In genomic region chr11:5778481-5778880, GRCm38 (mm10) we compare ENCODE assay signal across 11 mouse cellular contexts. TPM values are rescaled to one million over a fixed set of nuclear protein-coding genes. Genes with fewer than 3 reads are reported as not detected.
DNase-seq lines count a peak whose midpoint lies in the region; ATAC-seq and TF ChIP-seq lines count a peak whose summit lies in the region.
"Had no signal": no experiment of that assay in that cellular context is flagged by ENCODE, and none has a peak within 500 bp of the region (broad histone marks: within the 10 kb centered on the region; RNA-seq: fewer than 3 reads in every experiment).

No protein-coding gene starts in this region.

- WGBS in kidney, postnatal 0 days, result 83% methylated on average over 2 of the region's 2 CpGs
- WGBS in kidney, embryonic 14.5 days, result 74% methylated on average over 2 of the region's 2 CpGs
- 73% methylated on average over 2 of the region's 2 CpGs for WGBS in bone marrow, adult 2 months

- no peaks in the 10 kb centered on the region for H3K27me3 ChIP-seq in kidney, postnatal 0 days (ENCODE audit: insufficient read depth, low read length)
- no peaks in the 10 kb centered on the region for H3K27me3 ChIP-seq in kidney, embryonic 14.5 days (ENCODE audit: control insufficient read depth, insufficient read depth, low read length)
- H3K27me3 ChIP-seq: limb, embryonic 15.5 days had no signal

- DNase-seq in kidney, postnatal 0 days (ENCODE audit: low spot score), result no peak
- DNase-seq in thymus, postnatal 25 days, result peak; percentile 33
- DNase-seq in thymus, postnatal 36 days, result no peak
- no peak for DNase-seq in spleen, postnatal 10 days (ENCODE audit: low spot score in 2 of 2)
- DNase-seq: cerebellum, adult 9-10 months; gastrocnemius, postnatal 25 days; right cerebral cortex, adult 18-20 months had no signal

- no peak overlapping the region for H3K4me2 ChIP-seq in kidney, postnatal 0 days (ENCODE audit: low read length)
- no peak overlapping the region for H3K4me2 ChIP-seq in kidney, embryonic 14.5 days (replicated peaks; ENCODE audit: low read depth, low read length)
- H3K4me2 ChIP-seq: limb, embryonic 15.5 days had no signal

- H3K9me3 ChIP-seq in kidney, postnatal 0 days (replicated peaks; ENCODE audit: low read length), result no peaks in the 10 kb centered on the region
- H3K9me3 ChIP-seq in kidney, embryonic 14.5 days (ENCODE audit: control insufficient read depth, low read length), result no peaks in the 10 kb centered on the region
- H3K9me3 ChIP-seq: limb, embryonic 15.5 days had no signal

- ATAC-seq in kidney, postnatal 0 days (replicated peaks; ENCODE audit: low FRiP score, low read depth), result no peak
- no peak for ATAC-seq in kidney, embryonic 14.5 days (ENCODE audit: low FRiP score, low TSS enrichment)
- ATAC-seq in activated CD4-positive, CD25-positive, alpha-beta regulatory T cell, adult 4 months, result no peak

- no peak overlapping the region for H3K9ac ChIP-seq in kidney, postnatal 0 days (ENCODE audit: low read depth, low read length)
- H3K9ac ChIP-seq in kidney, embryonic 14.5 days (ENCODE audit: low read depth, low read length), result no peak overlapping the region
- H3K9ac ChIP-seq: limb, embryonic 15.5 days had no signal

- no peak overlapping the region for H3K4me3 ChIP-seq in kidney, postnatal 0 days (replicated peaks; ENCODE audit: low read depth, low read length)
- H3K4me3 ChIP-seq in kidney, embryonic 14.5 days (ENCODE audit: low read length), result no peak overlapping the region
- no peak overlapping the region for H3K4me3 ChIP-seq in bone marrow, adult 2 months (replicated peaks; ENCODE audit: control insufficient read depth, low read depth, low read length)
- H3K4me3 ChIP-seq: limb, embryonic 15.5 days had no signal

- no peak overlapping the region for H3K27ac ChIP-seq in kidney, postnatal 0 days
- no peak overlapping the region for H3K27ac ChIP-seq in kidney, embryonic 14.5 days (ENCODE audit: low read depth, low read length)
- H3K27ac ChIP-seq in bone marrow, adult 2 months (ENCODE audit: control insufficient read depth, insufficient read depth, low read depth, low read length, poor library complexity), result no peak overlapping the region
- H3K27ac ChIP-seq: limb, embryonic 15.5 days had no signal

- H3K4me1 ChIP-seq in kidney, postnatal 0 days (replicated peaks; ENCODE audit: insufficient read depth, low read length), result no peaks in the 10 kb centered on the region
- H3K4me1 ChIP-seq in kidney, embryonic 14.5 days (ENCODE audit: control insufficient read depth, insufficient read depth, low read length), result no peaks in the 10 kb centered on the region
- no peaks in the 10 kb centered on the region for H3K4me1 ChIP-seq in bone marrow, adult 2 months (ENCODE audit: control insufficient read depth, insufficient read depth, low read length)
- H3K4me1 ChIP-seq: limb, embryonic 15.5 days had no signal

- TF ChIP-seq CTCF in kidney, postnatal 0 days (IDR thresholded peaks at IDR 0.05; ENCODE audit: low read depth), result peak; percentile 56
- peak; percentile 59 for TF ChIP-seq CTCF in bone marrow, adult 2 months (IDR thresholded peaks at IDR 0.05; ENCODE audit: control insufficient read depth, insufficient read depth, low read length)

- H3K36me3 ChIP-seq in kidney, postnatal 0 days (ENCODE audit: insufficient read depth, low read length), result peaks cover 6% of the 10 kb centered on the region; the same call in 1 of the 2 replicates
- H3K36me3 ChIP-seq in kidney, embryonic 14.5 days (ENCODE audit: control insufficient read depth, insufficient read depth, low read length), result 0 out of 2 replicates have a peak, but pooled peaks cover 5% of the 10 kb centered on the region

- TF ChIP-seq POLR2A in bone marrow, adult 2 months (IDR thresholded peaks at IDR 0.05; ENCODE audit: borderline replicate concordance, control insufficient read depth, low read depth, low read length), result no peak

RNA-seq across cellular contexts. Expression of gene Dbnl, which starts 9.8 kb away (rescaled TPM):
- polyA plus RNA-seq in kidney, postnatal 0 days (2015; fragmentation: Nextera tagmentation; extraction: Ambion mirVana), result 82.7 and 93.3 TPM in 2 replicates
- polyA plus RNA-seq in kidney, embryonic 14.5 days (2014; fragmentation: Nextera tagmentation; extraction: Ambion mirVana), result 93.7 and 113 TPM in 2 replicates
- polyA plus RNA-seq in bone marrow, adult 2 months (2011; ENCODE audit: insufficient read depth, insufficient read length, low replicate concordance, missing spikeins), result 48.8 and 72.4 TPM in 2 replicates
- 100 to 1,000 TPM; 119 to 149 TPM for polyA plus RNA-seq in activated CD4-positive, CD25-positive, alpha-beta regulatory T cell, adult 4 months (2017; shearing (Covaris generic))

RNA-seq across cellular contexts. Expression of gene Urgcp, which starts 16.3 kb away (rescaled TPM):
- polyA plus RNA-seq in kidney, postnatal 0 days (2015; fragmentation: Nextera tagmentation; extraction: Ambion mirVana), result 22.8 and 23.0 TPM in 2 replicates
- 9.9 and 15.1 TPM in 2 replicates for polyA plus RNA-seq in kidney, embryonic 14.5 days (2014; fragmentation: Nextera tagmentation; extraction: Ambion mirVana)
- polyA plus RNA-seq in bone marrow, adult 2 months (2011; ENCODE audit: insufficient read depth, insufficient read length, low replicate concordance, missing spikeins), result 4.8 and 6.3 TPM in 2 replicates
- polyA plus RNA-seq in activated CD4-positive, CD25-positive, alpha-beta regulatory T cell, adult 4 months (2017; shearing (Covaris generic)), result 1 to 10 TPM; 3.7 to 6.1 TPM

RNA-seq across cellular contexts. Expression of gene Pgam2, which starts 25.1 kb away (rescaled TPM):
- polyA plus RNA-seq in kidney, postnatal 0 days (2015; fragmentation: Nextera tagmentation; extraction: Ambion mirVana), result 111 and 121 TPM in 2 replicates
- polyA plus RNA-seq in kidney, embryonic 14.5 days (2014; fragmentation: Nextera tagmentation; extraction: Ambion mirVana), result 3.3 and 4.4 TPM in 2 replicates
- polyA plus RNA-seq in bone marrow, adult 2 months (2011; ENCODE audit: insufficient read depth, insufficient read length, low replicate concordance, missing spikeins), result 3.9 and 8.6 TPM in 2 replicates
- polyA plus RNA-seq in activated CD4-positive, CD25-positive, alpha-beta regulatory T cell, adult 4 months (2017; shearing (Covaris generic)), result 1 to 10 TPM; 1.3 to 1.5 TPM

RNA-seq across cellular contexts. Expression of gene Polm, which starts 59.3 kb away (rescaled TPM):
- 7.8 and 8.7 TPM in 2 replicates for polyA plus RNA-seq in kidney, postnatal 0 days (2015; fragmentation: Nextera tagmentation; extraction: Ambion mirVana)
- 6.6 and 9.1 TPM in 2 replicates for polyA plus RNA-seq in kidney, embryonic 14.5 days (2014; fragmentation: Nextera tagmentation; extraction: Ambion mirVana)
- 16.8 and 42.5 TPM in 2 replicates for polyA plus RNA-seq in bone marrow, adult 2 months (2011; ENCODE audit: insufficient read depth, insufficient read length, low replicate concordance, missing spikeins)
- polyA plus RNA-seq in activated CD4-positive, CD25-positive, alpha-beta regulatory T cell, adult 4 months (2017; shearing (Covaris generic)), result 10 to 100 TPM; 20.6 to 22.5 TPM

Comparison
In these comparisons a context has a peak if more than half of its experiments do, and no peak if none do; other contexts are left out.
1. RNA of gene Pgam2, which starts 25.1 kb away (polyA plus RNA-seq): 111 to 121 TPM in kidney, postnatal 0 days; 3.9 to 8.6 TPM in bone marrow, adult 2 months, 3.3 to 4.4 TPM in kidney, embryonic 14.5 days and 1.3 to 1.5 TPM in activated CD4-positive, CD25-positive, alpha-beta regulatory T cell, adult 4 months; every median in the first group is over 10 times any median in the second.